Mouse (Mus musculus): ENCODE results near the gene Hephl1.
A peak's percentile ranks its signal among the peaks of the same experiment; 100 is the strongest.

Gene Hephl1

GRCm38 (mm10) chr9:15017791-15018755, 93.8 kb downstream of the Hephl1 start:
- no peak for DNase-seq (ENCODE audit: low spot score in 2 of 2)

- DNase-seq (ENCODE audit: low spot score in 2 of 2): peak; percentile 62 to 85
Measured at GRCm38 (mm10) chr9:15015223-15015956, 96.5 kb downstream of the Hephl1 start.

- no peak for DNase-seq (ENCODE audit: low spot score in 2 of 2)
Measured at GRCm38 (mm10) chr9:15007566-15007965, 104.3 kb downstream of the Hephl1 start.

GRCm38 (mm10) chr9:15004298-15004685, 107.6 kb downstream of the Hephl1 start:
- no peak for DNase-seq (ENCODE audit: low spot score in 2 of 2)

- no peak for DNase-seq (ENCODE audit: low spot score in 2 of 2)
Measured at GRCm38 (mm10) chr9:15003676-15004297, 108.1 kb downstream of the Hephl1 start.

- no peak for DNase-seq (ENCODE audit: low spot score in 2 of 2)
Measured at GRCm38 (mm10) chr9:15002995-15003613, 108.8 kb downstream of the Hephl1 start.
